Mouse (Mus musculus) olfactory bulb, adult 2 months (tissue): ENCODE data around the gene Slc25a31.

Experiments
- CTCF ChIP-seq: fragments of 200-500 bp; IDR thresholded peaks from 2 replicates; pipeline ENCODE4 v1.5.1; 2012; ENCODE audit warnings: low read depth, mild to moderate bottlenecking, low read length, moderate library complexity; ENCODE audit not compliant: insufficient read depth
- POLR2A ChIP-seq: fragments of 200-500 bp; IDR thresholded peaks from 2 replicates; pipeline ENCODE4 v1.6.1; 2012; ENCODE audit warnings: mild to moderate bottlenecking, low read depth, low read length, moderate library complexity; ENCODE audit not compliant: insufficient read depth

GRCm38 (mm10) chr3:40685855-40686515 lies 22.7 kb upstream of the Slc25a31 start:
- TF ChIP-seq POLR2A (no peak), CTCF (no peak)
